Mouse (Mus musculus) cerebellum, adult (tissue): Measurements from ENCODE around the gene Eif2ak4.

ENCODE experiments used
- ATAC-seq: cut with Nextera tagmentation; 2 replicates; pipeline ENCODE4 v1.9.2; 2017; ENCODE audit warnings: mild to moderate bottlenecking, moderate library complexity, mixed read lengths; ENCODE audit not compliant: insufficient number of reproducible peaks, low FRiP score, low TSS enrichment

Gene Eif2ak4

GRCm38 (mm10) chr2:118388341-118389335 is at the start of gene Eif2ak4:
Gene Eif2ak4 (plus strand): TSS chr2:118388618.
- ATAC-seq: peak; percentile 95

GRCm38 (mm10) chr2:118341295-118341694 is 47.1 kb upstream of the Eif2ak4 start:
- ATAC-seq: no peak

- no peak for ATAC-seq
Observed at GRCm38 (mm10) chr2:118343897-118344296, 44.5 kb upstream of the Eif2ak4 start.

- no peak for ATAC-seq
Observed at GRCm38 (mm10) chr2:118345535-118345934, 42.9 kb upstream of the Eif2ak4 start.

- no peak for ATAC-seq
Observed at GRCm38 (mm10) chr2:118353498-118353897, 34.9 kb upstream of the Eif2ak4 start.

GRCm38 (mm10) chr2:118353916-118354403 is 34.5 kb upstream of the Eif2ak4 start:
- no peak for ATAC-seq

- no peak for ATAC-seq
Observed at GRCm38 (mm10) chr2:118355138-118355719, 33.2 kb upstream of the Eif2ak4 start.

GRCm38 (mm10) chr2:118371841-118372240 is 16.6 kb upstream of the Eif2ak4 start:
- ATAC-seq: no peak

- peak; percentile 45 for ATAC-seq
Observed at GRCm38 (mm10) chr2:118372561-118372900, 15.9 kb upstream of the Eif2ak4 start.

GRCm38 (mm10) chr2:118372901-118373571 is 15.4 kb upstream of the Eif2ak4 start, which contains the start of gene Gpr176:
Gene Gpr176 (minus strand): TSS chr2:118373419.
- ATAC-seq: peak; percentile 67

GRCm38 (mm10) chr2:118373572-118374279 is 14.7 kb upstream of the Eif2ak4 start:
- peak; percentile 89 for ATAC-seq

- ATAC-seq: no peak
Observed at GRCm38 (mm10) chr2:118375522-118375921, 12.9 kb upstream of the Eif2ak4 start.

GRCm38 (mm10) chr2:118375931-118376330 is 12.5 kb upstream of the Eif2ak4 start:
- no peak for ATAC-seq

GRCm38 (mm10) chr2:118379756-118380155 is 8.7 kb upstream of the Eif2ak4 start:
- no peak for ATAC-seq

GRCm38 (mm10) chr2:118383387-118383786 is 5.0 kb upstream of the Eif2ak4 start:
- ATAC-seq: no peak

- ATAC-seq: no peak
Observed at GRCm38 (mm10) chr2:118389569-118389968, 1.2 kb downstream of the Eif2ak4 start.

GRCm38 (mm10) chr2:118390072-118390471 is 1.7 kb downstream of the Eif2ak4 start:
- no peak for ATAC-seq

GRCm38 (mm10) chr2:118391201-118391600 is 2.8 kb downstream of the Eif2ak4 start:
- ATAC-seq: no peak

GRCm38 (mm10) chr2:118399751-118400150 is 11.3 kb downstream of the Eif2ak4 start:
- no peak for ATAC-seq
